Mouse (Mus musculus) olfactory bulb, adult 2 months (tissue): Measurements from ENCODE around the gene D17H6S53E. TPM values are rescaled to one million over a fixed set of nuclear protein-coding genes. Genes with fewer than 3 reads are reported as not detected.

Source experiments
- H3K27ac ChIP-seq: fragments of 200-500 bp; 2 replicates; pipeline ENCODE4 v1.5.1; 2012; ENCODE audit warnings: low read depth, low read length; ENCODE audit not compliant: insufficient read depth
- H3K4me1 ChIP-seq: fragments of 200-500 bp; 2 replicates; pipeline ENCODE4 v1.6.1; 2012; ENCODE audit warnings: low read length; ENCODE audit not compliant: control insufficient read depth, insufficient read depth
- H3K4me3 ChIP-seq: fragments of 200-500 bp; 2 replicates; pipeline ENCODE4 v1.5.1; 2012; ENCODE audit warnings: mild to moderate bottlenecking, low read depth, low read length, moderate library complexity; ENCODE audit not compliant: insufficient read depth
- CTCF ChIP-seq: fragments of 200-500 bp; IDR thresholded peaks from 2 replicates; pipeline ENCODE4 v1.5.1; 2012; ENCODE audit warnings: low read depth, mild to moderate bottlenecking, low read length, moderate library complexity; ENCODE audit not compliant: insufficient read depth
- POLR2A ChIP-seq: fragments of 200-500 bp; IDR thresholded peaks from 2 replicates; pipeline ENCODE4 v1.6.1; 2012; ENCODE audit warnings: mild to moderate bottlenecking, low read depth, low read length, moderate library complexity; ENCODE audit not compliant: insufficient read depth
- WGBS: fragments of 180-500 bp; shearing (Covaris S2); methylation state at CpG from one replicate; pipeline ENCODE4 v1.1.7; 2018; 5-methylcytosine and 5-hydroxymethylcytosine counted together
- polyA plus RNA-seq: library from polyadenylated mRNA; stranded (reverse); fragments of >200 nt; gene quantifications from 2 replicates; pipeline ENCODE4 v1.2.4, GENCODE M21; 2012; ENCODE audit warnings: low replicate concordance; ENCODE audit not compliant: missing spikeins, insufficient read depth, insufficient read length

The D17H6S53E gene
- polyA plus RNA-seq, 1 experiment, result not detected

DNA sequence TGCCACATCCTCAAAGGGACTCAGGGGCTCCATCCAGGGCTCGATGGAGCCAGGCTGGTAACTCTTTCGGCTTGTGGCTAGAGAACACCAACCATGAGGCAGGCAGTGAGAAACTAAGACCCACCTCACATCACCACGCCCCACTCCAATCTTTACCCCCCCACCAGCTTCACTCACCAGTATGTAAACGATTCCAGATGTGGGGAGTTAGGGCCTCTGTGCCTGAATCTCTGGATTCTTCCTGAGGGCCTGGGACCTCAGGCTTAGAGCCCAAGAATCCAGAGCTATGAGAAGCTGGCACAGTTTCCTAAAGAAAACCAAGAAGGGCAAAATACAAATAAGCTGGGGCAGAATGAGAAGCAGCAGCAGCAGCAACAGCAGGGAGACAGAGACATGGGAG, 27.8 kb downstream of the D17H6S53E start:
- TF ChIP-seq POLR2A, result no peak
- no peak for TF ChIP-seq CTCF
- H3K27ac ChIP-seq, result no peak overlapping the region
- H3K4me3 ChIP-seq, result no peak overlapping the region
- no peaks in the 10 kb centered on the region for H3K4me1 ChIP-seq
- WGBS, result 88% methylated on average over 4 of the region's 4 CpGs

GRCm38 (mm10) chr17:35154616-35155015, 28.4 kb downstream of the D17H6S53E start:
- 68% methylated on average over 7 of the region's 7 CpGs for WGBS
- TF ChIP-seq CTCF (no peak), POLR2A (no peak)
- H3K27ac ChIP-seq, result no peak overlapping the region
- H3K4me1 ChIP-seq, result no peaks in the 10 kb centered on the region
- H3K4me3 ChIP-seq, result no peak overlapping the region

DNA sequence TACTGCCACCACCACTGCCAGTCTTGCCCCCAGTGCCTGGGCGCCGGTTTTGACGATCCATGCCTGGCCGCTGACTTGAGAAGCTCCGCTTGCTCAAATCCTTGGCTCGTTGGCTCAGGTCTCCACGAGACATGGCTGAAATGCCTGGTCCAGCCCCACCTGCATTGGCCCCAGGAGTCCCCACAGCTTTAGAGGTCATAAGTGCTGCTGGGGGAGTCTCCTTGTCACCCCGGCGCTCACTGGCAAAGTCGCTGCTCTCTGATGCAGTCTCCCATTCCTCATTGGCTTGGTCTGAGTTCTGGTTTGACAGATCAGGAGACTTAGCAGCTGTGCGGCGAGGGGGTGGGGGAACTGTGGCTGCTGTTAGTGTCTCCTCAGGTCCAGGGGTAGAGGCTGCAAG, 29.3 kb downstream of the D17H6S53E start:
- 80% methylated on average over 12 of the region's 12 CpGs for WGBS
- H3K4me3 ChIP-seq, result no peak overlapping the region
- H3K4me1 ChIP-seq, result no peaks in the 10 kb centered on the region
- H3K27ac ChIP-seq, result no peak overlapping the region
- no peak for TF ChIP-seq POLR2A
- no peak for TF ChIP-seq CTCF

GRCm38 (mm10) chr17:35156461-35157200, 30.5 kb downstream of the D17H6S53E start:
- no peak for TF ChIP-seq POLR2A
- no peak for TF ChIP-seq CTCF
- Histone ChIP-seq H3K4me1 (peaks cover 2% of the 10 kb centered on the region), H3K4me3 (no peak overlapping the region), H3K27ac (no peak overlapping the region)
- WGBS, result 82% methylated on average over 33 of the region's 33 CpGs

GRCm38 (mm10) chr17:35157254-35157653, 31.1 kb downstream of the D17H6S53E start:
- no peak overlapping the region for H3K27ac ChIP-seq
- no peak overlapping the region for H3K4me3 ChIP-seq
- TF ChIP-seq CTCF (no peak), POLR2A (no peak)
- WGBS, result 78% methylated on average over 8 of the region's 8 CpGs
- H3K4me1 ChIP-seq, result peaks cover 7% of the 10 kb centered on the region

DNA sequence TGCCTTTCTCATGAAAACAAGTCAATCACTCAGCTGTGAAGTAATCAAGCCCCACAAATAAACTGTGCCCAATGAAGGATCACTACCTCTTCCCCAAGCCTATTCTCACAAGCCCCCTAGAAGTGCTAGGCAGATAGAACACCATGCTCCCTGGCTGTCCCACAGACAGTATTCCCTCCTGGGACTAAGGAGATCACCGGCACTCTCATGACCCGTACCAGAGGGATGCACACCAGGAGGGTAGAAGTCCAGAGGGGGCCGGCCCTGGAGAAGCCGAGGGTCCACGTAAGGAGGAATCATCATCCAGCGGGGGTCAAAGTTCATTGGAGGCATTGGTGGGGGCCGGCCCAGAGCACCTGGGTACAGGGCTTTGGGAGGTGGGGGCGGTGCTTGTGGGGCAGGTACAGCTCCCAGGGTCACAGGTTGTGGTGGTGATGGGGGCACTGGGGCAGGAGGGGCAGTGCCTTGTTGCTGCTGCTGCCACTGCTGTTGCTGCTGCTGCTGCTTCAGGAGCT, 31.5 kb downstream of the D17H6S53E start:
- Histone ChIP-seq H3K4me1 (peaks cover 8% of the 10 kb centered on the region), H3K27ac (no peak overlapping the region), H3K4me3 (no peak overlapping the region)
- TF ChIP-seq CTCF (no peak), POLR2A (no peak)
- WGBS, result 92% methylated on average over 8 of the region's 8 CpGs

DNA sequence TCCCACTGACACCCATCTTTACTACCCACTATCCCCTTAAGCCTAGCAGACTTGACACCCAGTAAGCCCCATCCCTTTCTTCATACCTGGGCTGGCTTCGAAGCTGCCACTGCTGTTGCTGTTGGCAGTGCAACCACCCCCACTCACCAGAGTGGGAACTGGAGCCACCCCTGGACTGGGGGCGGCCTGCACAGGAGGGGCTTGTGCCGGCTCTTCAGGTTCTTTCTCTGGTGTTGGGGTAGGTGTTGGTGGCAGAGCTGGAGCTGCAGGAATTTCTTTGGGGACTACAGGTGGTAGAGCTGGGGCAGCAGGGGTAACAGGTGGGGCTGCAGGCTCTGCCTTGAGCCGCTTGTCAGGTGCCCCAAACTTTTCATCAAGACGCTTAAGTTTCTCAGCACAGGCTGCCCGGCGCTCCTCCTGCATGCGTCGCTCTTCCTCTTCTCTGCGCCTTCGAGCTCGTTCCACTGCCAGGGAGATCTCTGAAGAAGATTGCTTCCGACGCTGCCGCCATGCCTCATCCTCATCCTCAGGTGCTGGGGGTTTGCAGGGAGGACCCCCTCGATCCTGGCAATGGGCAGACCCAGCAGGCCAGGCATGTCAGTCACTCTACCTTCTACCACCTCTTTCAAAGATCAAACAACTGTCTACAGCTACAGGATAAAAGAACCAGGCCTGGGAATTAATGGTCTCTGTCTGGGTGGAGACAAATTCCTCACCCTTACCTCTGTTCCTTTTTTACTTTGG, 32.8 kb downstream of the D17H6S53E start:
- TF ChIP-seq CTCF (no peak), POLR2A (no peak)
- WGBS, result 90% methylated on average over 16 of the region's 16 CpGs
- H3K4me1 ChIP-seq, result peaks cover 11% of the 10 kb centered on the region

DNA sequence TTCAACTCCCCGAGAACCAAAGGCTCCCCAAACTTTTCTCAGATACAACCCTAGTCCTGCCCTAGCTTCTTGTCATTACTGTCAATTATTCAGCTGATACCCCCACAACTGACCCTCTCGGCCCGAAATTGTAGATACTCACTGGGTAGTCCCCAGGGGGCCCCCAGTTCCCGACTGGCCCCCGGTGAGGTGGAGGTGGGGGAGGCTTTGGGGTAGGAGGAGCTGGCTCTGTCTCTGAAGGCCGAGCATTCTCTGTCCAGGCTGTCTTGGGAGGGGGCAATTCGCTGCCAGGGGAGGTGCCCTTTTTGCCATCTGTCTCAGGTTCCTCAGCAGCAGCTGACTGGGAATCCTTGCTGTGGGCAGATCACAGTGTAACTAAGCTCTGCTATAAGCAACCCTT, 33.5 kb downstream of the D17H6S53E start:
- WGBS, result 76% methylated on average over 7 of the region's 7 CpGs
- Histone ChIP-seq H3K4me1 (peaks cover 11% of the 10 kb centered on the region), H3K27ac (no peak overlapping the region), H3K4me3 (no peak overlapping the region)
- no peak for TF ChIP-seq CTCF
- TF ChIP-seq POLR2A, result no peak

More for the DNA sequence above, 32.8 kb downstream of the D17H6S53E start:
- H3K27ac ChIP-seq, result no peak overlapping the region
- H3K4me3 ChIP-seq, result no peak overlapping the region

GRCm38 (mm10) chr17:35161421-35161820, 35.2 kb downstream of the D17H6S53E start:
- 73% methylated on average over 11 of the region's 11 CpGs for WGBS
- TF ChIP-seq CTCF (no peak), POLR2A (no peak)

More at GRCm38 (mm10) chr17:35161421-35161820, 35.2 kb downstream of the D17H6S53E start:
- no peak overlapping the region for H3K27ac ChIP-seq
- H3K4me3 ChIP-seq, result no peak overlapping the region
- H3K4me1 ChIP-seq, result peaks cover 13% of the 10 kb centered on the region
